ENCODE assay signal across 20 mouse cellular contexts in the genomic region with DNA sequence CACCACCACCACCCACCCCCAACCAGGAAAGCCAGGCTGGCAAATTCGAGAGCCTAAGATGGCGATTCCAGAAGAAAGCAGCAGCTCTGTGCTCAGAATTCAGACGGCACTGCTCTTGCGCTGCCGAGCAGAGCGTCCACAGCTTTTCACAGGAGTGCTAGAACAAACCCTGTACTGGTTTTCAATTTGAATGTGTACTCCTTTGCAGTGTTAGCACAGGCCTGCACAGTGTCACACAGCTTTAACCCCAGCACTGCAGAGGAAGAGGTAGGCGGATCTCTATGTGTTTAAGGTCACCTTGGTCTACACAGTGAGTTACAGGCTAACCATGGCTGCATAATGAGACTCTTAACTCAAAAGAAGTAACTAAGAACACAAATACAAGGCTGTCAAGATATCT. TPM values are rescaled to one million over a fixed set of nuclear protein-coding genes. Genes with fewer than 3 reads are reported as not detected.
DNase-seq lines count a peak whose midpoint lies in the region; ATAC-seq lines count a peak whose summit lies in the region.
"Had no signal": no experiment of that assay in that cellular context is flagged by ENCODE, and none has a peak within 500 bp of the region (broad histone marks: within the 10 kb centered on the region; RNA-seq: fewer than 3 reads in every experiment).

No protein-coding gene starts in this region.

- ATAC-seq in kidney, embryonic 16.5 days (ENCODE audit: low FRiP score, low TSS enrichment), result 0 out of 2 replicates have a peak, but pooled peaks have one; percentile 37
- ATAC-seq in CD4-positive, CD25-positive, alpha-beta regulatory T cell, adult 4 months, result peak; percentile 33
- peak; percentile 25 for ATAC-seq in activated CD4-positive, CD25-positive, alpha-beta regulatory T cell, adult 4 months
- no peak for ATAC-seq in liver, embryonic 15.5 days (ENCODE audit: insufficient read depth)
- ATAC-seq: forebrain, embryonic 13.5 days; hindbrain, embryonic 16.5 days had no signal

- H3K27ac ChIP-seq in kidney, embryonic 16.5 days (ENCODE audit: low read length), result no peak overlapping the region
- H3K27ac ChIP-seq in liver, embryonic 15.5 days (replicated peaks), result peak overlapping the region; percentile 100
- H3K27ac ChIP-seq: embryonic facial prominence, embryonic 10.5 days; forebrain, embryonic 13.5 days; kidney, postnatal 0 days had no signal

- WGBS in kidney, embryonic 16.5 days, result 93% methylated on average over 7 of the region's 7 CpGs
- WGBS in liver, embryonic 15.5 days (ENCODE audit: insufficient replicate concordance), result 88% methylated on average over 7 of the region's 7 CpGs

- H3K27me3 ChIP-seq in kidney, embryonic 16.5 days (ENCODE audit: insufficient read depth, low read length), result no peaks in the 10 kb centered on the region
- no peaks in the 10 kb centered on the region for H3K27me3 ChIP-seq in liver, embryonic 15.5 days
- H3K27me3 ChIP-seq: forebrain, embryonic 13.5 days had no signal

- no peak overlapping the region for H3K4me2 ChIP-seq in kidney, embryonic 16.5 days (replicated peaks; ENCODE audit: low read depth, low read length)
- peak overlapping the region; percentile 68 for H3K4me2 ChIP-seq in liver, embryonic 15.5 days
- H3K4me2 ChIP-seq: forebrain, embryonic 13.5 days; lung, embryonic 14.5 days had no signal

- H3K9me3 ChIP-seq in kidney, embryonic 16.5 days (ENCODE audit: low read length), result no peaks in the 10 kb centered on the region
- no peaks in the 10 kb centered on the region for H3K9me3 ChIP-seq in liver, embryonic 15.5 days (replicated peaks)
- H3K9me3 ChIP-seq: embryonic facial prominence, embryonic 10.5 days; forebrain, embryonic 13.5 days had no signal

- no peak overlapping the region for H3K9ac ChIP-seq in kidney, embryonic 16.5 days (replicated peaks; ENCODE audit: low read length)
- peak overlapping the region; percentile 64 for H3K9ac ChIP-seq in liver, embryonic 15.5 days
- H3K9ac ChIP-seq: forebrain, embryonic 13.5 days; lung, embryonic 14.5 days had no signal

- no peaks in the 10 kb centered on the region for H3K4me1 ChIP-seq in kidney, embryonic 16.5 days (ENCODE audit: insufficient read depth, low read length)
- H3K4me1 ChIP-seq in liver, embryonic 15.5 days (replicated peaks), result peaks cover 100% of the 10 kb centered on the region
- H3K4me1 ChIP-seq: forebrain, embryonic 13.5 days had no signal

- H3K4me3 ChIP-seq in kidney, embryonic 16.5 days (ENCODE audit: low read length), result no peak overlapping the region
- H3K4me3 ChIP-seq in liver, embryonic 15.5 days (replicated peaks), result peak overlapping the region; percentile 37
- H3K4me3 ChIP-seq: embryonic facial prominence, embryonic 10.5 days; forebrain, embryonic 13.5 days had no signal

- no peaks in the 10 kb centered on the region; the same call in 1 of the 2 replicates for H3K36me3 ChIP-seq in kidney, embryonic 16.5 days (ENCODE audit: insufficient read depth, low read length)
- peaks cover 62% of the 10 kb centered on the region for H3K36me3 ChIP-seq in liver, embryonic 15.5 days (replicated peaks)
- H3K36me3 ChIP-seq: G1E had no signal

- no peak for DNase-seq in kidney, postnatal 25 days
- DNase-seq in layer of hippocampus, adult 9-11 months, result no peak
- no peak for DNase-seq in gastrocnemius, adult 18-20 months (ENCODE audit: low spot score)
- DNase-seq: cerebellum, adult 9-10 months; gastrocnemius, postnatal 10 days; heart, adult 18-20 months; heart, postnatal 14 days; kidney, adult 11 months; lung, embryonic 14.5 days; lung, postnatal 36 days; right cerebral cortex, postnatal 25 days had no signal

RNA-seq across cellular contexts. Expression of gene Tbc1d2b, which starts 22.3 kb away (rescaled TPM):
- 12.8 and 12.9 TPM in 2 replicates for polyA plus RNA-seq in kidney, embryonic 16.5 days (2015; fragmentation: Nextera tagmentation; extraction: Ambion mirVana)
- polyA plus RNA-seq in CD4-positive, CD25-positive, alpha-beta regulatory T cell, adult 4 months (2017; shearing (Covaris generic)), result 10 to 100 TPM; 11.3 to 12.1 TPM
- 10 to 100 TPM; 10.2 to 11.4 TPM for polyA plus RNA-seq in activated CD4-positive, CD25-positive, alpha-beta regulatory T cell, adult 4 months (2017; shearing (Covaris generic))
- polyA plus RNA-seq in liver, embryonic 15.5 days (2015; fragmentation: Nextera tagmentation; extraction: Ambion mirVana), result 7.7 and 9.1 TPM in 2 replicates
- total RNA-seq in gastrocnemius, adult 18-20 months (2021), result 1 to 10 TPM; 3.6 to 4.7 TPM
